Mouse (Mus musculus) hindbrain, embryonic 14.5 days (tissue): ENCODE measurements around the gene Ints5. TPM values are rescaled to one million over a fixed set of nuclear protein-coding genes. Genes with fewer than 3 reads are reported as not detected.

ENCODE experiments used
- ATAC-seq: fragments of 200-750 bp; cut with Nextera tagmentation; 2 replicates; pipeline ENCODE4 v1.8.0; 2017; ENCODE audit warnings: moderate number of reproducible peaks, mild to moderate bottlenecking, moderate TSS enrichment, moderate library complexity; ENCODE audit not compliant: low FRiP score
- DNase-seq: peaks from one replicate; pipeline ENCODE4 v3.0.0-alpha.2; 2015; ENCODE audit warnings: low spot score
- H3K27ac ChIP-seq: fragments of 300-500 bp; sonication (generic); 2 replicates; pipeline ENCODE4 v1.5.1; 2014; ENCODE audit warnings: mild to moderate bottlenecking, moderate library complexity
- H3K27me3 ChIP-seq: fragments of 300-500 bp; sonication (generic); 2 replicates; pipeline ENCODE4 v1.6.1; 2014; ENCODE audit warnings: mild to moderate bottlenecking, low read length, mixed read lengths; ENCODE audit not compliant: control insufficient read depth, insufficient read depth
- H3K36me3 ChIP-seq: fragments of 300-500 bp; sonication (generic); replicated peaks from 2 replicates; pipeline ENCODE4 v1.6.1; 2014; ENCODE audit not compliant: control insufficient read depth, insufficient read depth
- H3K4me1 ChIP-seq: fragments of 300-500 bp; sonication (generic); replicated peaks from 2 replicates; pipeline ENCODE4 v1.6.1; 2014; ENCODE audit warnings: antibody characterized with exemption, low read length, mixed read lengths; ENCODE audit not compliant: control insufficient read depth, insufficient read depth
- H3K4me2 ChIP-seq: fragments of 300-500 bp; sonication (generic); replicated peaks from 2 replicates; pipeline ENCODE4 v1.6.1; 2014; ENCODE audit warnings: mild to moderate bottlenecking, moderate library complexity
- H3K4me3 ChIP-seq: fragments of 300-500 bp; sonication (generic); replicated peaks from 2 replicates; pipeline ENCODE4 v1.5.1; 2014; ENCODE audit warnings: mild to moderate bottlenecking, low read length
- H3K9ac ChIP-seq: fragments of 300-500 bp; sonication (generic); 2 replicates; pipeline ENCODE4 v1.6.1; 2014
- H3K9me3 ChIP-seq: fragments of 300-500 bp; sonication (generic); 2 replicates; pipeline ENCODE4 v1.6.1; 2016; ENCODE audit warnings: low read length; ENCODE audit not compliant: control insufficient read depth
- WGBS: fragments of 180-500 bp; shearing (Covaris S2); extraction: QIAGEN DNeasy Blood & Tissue Kit; methylation state at CpG from one replicate; pipeline ENCODE4 v1.1.7; 2014; 5-methylcytosine and 5-hydroxymethylcytosine counted together
- polyA plus RNA-seq: library from polyadenylated mRNA; unstranded; fragments of >200 nt; fragmentation: Nextera tagmentation; extraction: Ambion mirVana; gene quantifications from 2 replicates; pipeline ENCODE4 v1.2.1, GENCODE M21; 2014

The Ints5 gene
- polyA plus RNA-seq, 1 experiment from 2014 or later: 26.4 TPM

DNA sequence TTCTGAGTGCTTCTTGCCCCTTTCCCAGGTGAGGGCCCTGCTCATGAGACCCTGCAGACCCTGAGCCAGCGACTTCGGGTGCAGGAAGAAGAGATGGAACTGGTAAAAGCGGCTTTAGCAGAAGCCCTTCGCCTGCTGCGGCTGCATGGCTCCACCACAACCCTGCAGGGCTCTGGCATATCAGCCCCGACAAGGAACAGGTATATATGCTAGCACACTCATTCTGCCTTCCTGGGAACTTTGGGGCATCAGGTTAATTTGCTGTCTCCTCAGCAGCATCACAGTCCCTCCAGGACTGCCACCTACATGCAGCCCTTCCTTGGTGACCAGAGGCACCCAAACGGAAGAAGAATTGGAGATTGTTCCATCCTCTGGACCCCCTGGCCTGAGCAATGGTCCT lies 38.0 kb downstream of the Ints5 start:
- WGBS: 79% methylated on average over 7 of the region's 7 CpGs
- H3K27me3 ChIP-seq: no peaks in the 10 kb centered on the region
- DNase-seq (no peak), ATAC-seq (no peak)
- H3K9me3 ChIP-seq: no peaks in the 10 kb centered on the region
- peaks cover 19% of the 10 kb centered on the region for H3K36me3 ChIP-seq
- no peak overlapping the region for H3K4me2 ChIP-seq
- 0 out of 2 replicates have a peak, but pooled peaks cover 11% of the 10 kb centered on the region for H3K4me1 ChIP-seq
- 0 out of 2 replicates have a peak overlapping the region, but pooled peaks have one; percentile 69 for H3K9ac ChIP-seq
- no peak overlapping the region for H3K4me3 ChIP-seq
- no peak overlapping the region for H3K27ac ChIP-seq

DNA sequence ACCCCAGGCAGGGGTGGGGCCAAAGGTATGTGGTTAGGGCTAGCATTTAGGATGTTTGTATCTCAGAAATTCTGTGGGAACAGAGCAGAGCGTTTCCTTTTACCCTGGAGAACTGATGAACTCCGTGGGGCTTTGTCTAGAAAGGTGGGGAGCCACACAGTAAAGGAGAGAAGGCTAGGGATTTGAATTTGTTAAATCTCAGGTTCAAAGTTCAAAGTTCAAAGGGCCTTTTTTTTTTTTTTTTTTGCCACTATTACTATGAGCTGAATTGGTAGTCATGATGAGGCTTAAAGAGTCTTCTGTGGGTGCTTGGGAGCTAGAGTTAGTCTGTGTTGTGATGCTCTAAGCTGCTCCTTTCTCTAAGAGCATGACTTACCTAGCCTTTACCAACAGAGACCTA lies 43.9 kb downstream of the Ints5 start:
- H3K9me3 ChIP-seq: no peaks in the 10 kb centered on the region
- H3K27me3 ChIP-seq: no peaks in the 10 kb centered on the region
- no peak overlapping the region for H3K4me3 ChIP-seq
- no peak overlapping the region for H3K4me2 ChIP-seq
- H3K9ac ChIP-seq: no peak overlapping the region
- ATAC-seq: no peak
- DNase-seq: no peak
- no peak overlapping the region for H3K27ac ChIP-seq
- H3K4me1 ChIP-seq: peaks cover 6% of the 10 kb centered on the region
- 92% methylated on average over 2 of the region's 2 CpGs for WGBS
- 0 out of 2 replicates have a peak, but pooled peaks cover 18% of the 10 kb centered on the region for H3K36me3 ChIP-seq

DNA sequence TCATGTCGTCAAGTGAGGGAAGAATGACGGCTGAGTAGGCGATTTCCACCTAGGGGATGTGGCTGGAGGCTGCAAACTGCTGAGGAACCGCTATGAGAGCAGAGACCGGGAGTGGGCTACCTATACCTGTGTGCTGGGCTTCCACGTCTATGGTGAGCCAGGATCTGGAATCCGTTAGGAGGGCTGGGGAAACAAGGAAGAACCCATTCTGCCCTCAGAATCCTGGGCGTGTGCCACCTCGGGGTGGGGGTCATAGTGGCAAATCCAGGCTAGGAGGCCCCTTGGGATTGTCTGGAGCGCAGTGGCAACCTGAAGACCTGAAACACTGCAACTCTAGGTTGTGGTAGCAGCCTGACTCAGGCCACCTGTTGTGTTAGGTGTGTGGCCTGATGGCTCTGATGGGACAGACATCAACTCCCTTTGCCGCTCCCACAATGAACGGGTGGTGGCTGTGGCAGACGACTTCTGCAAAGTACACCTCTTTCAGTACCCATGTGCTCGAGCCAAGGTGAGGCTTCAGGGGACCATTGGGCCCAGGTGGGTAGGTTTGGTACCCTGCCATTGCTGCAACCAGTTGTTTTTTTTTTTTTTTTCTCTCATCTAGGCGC lies 47.8 kb downstream of the Ints5 start:
- H3K9ac ChIP-seq: peak overlapping the region; percentile 49
- DNase-seq: no peak
- no peaks in the 10 kb centered on the region for H3K27me3 ChIP-seq
- peaks cover 41% of the 10 kb centered on the region for H3K36me3 ChIP-seq
- H3K27ac ChIP-seq: no peak overlapping the region
- no peak for ATAC-seq
- H3K4me1 ChIP-seq: peaks cover 30% of the 10 kb centered on the region
- peak overlapping the region; percentile 93; the same call in 1 of the 2 replicates for H3K4me3 ChIP-seq
- peak overlapping the region; percentile 74 for H3K4me2 ChIP-seq
- 80% methylated on average over 15 of the region's 15 CpGs for WGBS
- no peaks in the 10 kb centered on the region for H3K9me3 ChIP-seq

DNA sequence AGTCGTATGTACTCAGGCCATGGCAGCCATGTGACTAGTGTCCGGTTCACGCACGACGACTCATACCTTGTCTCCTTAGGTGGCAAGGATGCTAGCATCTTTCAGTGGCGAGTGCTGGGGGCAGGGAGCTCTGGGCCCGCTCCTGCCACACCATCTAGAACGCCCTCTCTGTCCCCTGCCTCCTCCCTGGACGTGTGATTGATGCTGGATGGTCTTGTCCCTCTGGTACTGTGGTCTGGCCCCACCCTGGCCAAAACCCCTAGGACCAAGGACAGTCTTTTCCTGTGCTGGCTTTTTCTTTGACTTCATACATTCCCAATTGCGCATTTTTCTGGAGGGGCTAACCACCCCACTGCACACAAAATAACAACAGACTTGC lies 48.3 kb downstream of the Ints5 start:
- Histone ChIP-seq H3K36me3 (peaks cover 46% of the 10 kb centered on the region), H3K4me3 (peak overlapping the region; percentile 93), H3K9ac (peak overlapping the region; percentile 49), H3K4me1 (peaks cover 30% of the 10 kb centered on the region), H3K27ac (peak overlapping the region; percentile 70), H3K9me3 (no peaks in the 10 kb centered on the region), H3K27me3 (no peaks in the 10 kb centered on the region), H3K4me2 (peak overlapping the region; percentile 74)
- 28% methylated on average over 10 of the region's 10 CpGs for WGBS
- DNase-seq (no peak), ATAC-seq (peak; percentile 31)

DNA sequence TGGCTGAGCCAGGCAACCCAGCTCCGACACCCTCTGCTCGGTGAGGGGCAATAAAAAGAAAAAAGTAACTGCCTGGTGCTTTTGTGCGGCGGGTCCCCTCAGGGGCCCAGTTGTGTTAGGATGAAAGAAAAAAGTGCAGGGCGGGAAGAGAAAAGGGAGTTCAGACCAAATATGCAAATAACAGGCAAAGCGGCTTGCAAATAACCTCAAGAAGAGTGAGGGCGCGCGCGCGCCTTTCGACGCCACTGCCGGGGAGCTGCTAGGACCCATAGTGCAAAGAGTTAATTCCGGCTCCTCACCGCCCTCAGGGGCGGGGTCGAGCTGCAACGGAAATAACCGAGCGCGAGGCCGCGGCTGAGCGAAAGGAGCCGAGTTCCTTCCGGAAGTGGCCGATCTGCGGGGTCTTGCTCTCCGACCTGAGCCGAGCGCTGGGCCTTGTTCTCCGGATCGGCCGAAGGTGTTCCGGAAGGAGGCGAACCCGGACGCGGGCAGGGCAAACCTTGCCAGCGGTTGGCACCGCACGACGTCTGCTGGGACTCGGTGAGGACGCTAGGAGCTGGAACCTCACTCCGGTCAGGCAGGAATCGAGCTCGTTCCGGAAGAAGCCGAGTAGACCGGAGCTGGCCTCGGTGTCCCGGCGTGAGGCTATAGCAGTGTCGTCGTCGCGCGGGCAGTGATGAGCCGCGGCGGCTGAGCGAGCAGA lies 48.9 kb downstream of the Ints5 start, which contains the start of gene Mta2:
TSS of gene Mta2 (plus strand) at position 361 of the 703 bp plus-strand sequence.
- WGBS: under 1% methylated on average over 64 of the region's 64 CpGs
- H3K4me3 ChIP-seq: peak within 1 kb of the TSS; percentile 93
- H3K36me3 ChIP-seq: peaks cover 48% of the 10 kb centered on the region
- H3K9me3 ChIP-seq: no peaks in the 10 kb centered on the region
- peak; percentile 98 for DNase-seq
- peak; percentile 96 for ATAC-seq
- peaks cover 30% of the 10 kb centered on the region for H3K4me1 ChIP-seq
- peak within 1 kb of the TSS; percentile 74 for H3K4me2 ChIP-seq
- H3K27me3 ChIP-seq: no peaks in the 10 kb centered on the region
- peak within 1 kb of the TSS; percentile 96 for H3K9ac ChIP-seq
- H3K27ac ChIP-seq: peak within 1 kb of the TSS; percentile 95

DNA sequence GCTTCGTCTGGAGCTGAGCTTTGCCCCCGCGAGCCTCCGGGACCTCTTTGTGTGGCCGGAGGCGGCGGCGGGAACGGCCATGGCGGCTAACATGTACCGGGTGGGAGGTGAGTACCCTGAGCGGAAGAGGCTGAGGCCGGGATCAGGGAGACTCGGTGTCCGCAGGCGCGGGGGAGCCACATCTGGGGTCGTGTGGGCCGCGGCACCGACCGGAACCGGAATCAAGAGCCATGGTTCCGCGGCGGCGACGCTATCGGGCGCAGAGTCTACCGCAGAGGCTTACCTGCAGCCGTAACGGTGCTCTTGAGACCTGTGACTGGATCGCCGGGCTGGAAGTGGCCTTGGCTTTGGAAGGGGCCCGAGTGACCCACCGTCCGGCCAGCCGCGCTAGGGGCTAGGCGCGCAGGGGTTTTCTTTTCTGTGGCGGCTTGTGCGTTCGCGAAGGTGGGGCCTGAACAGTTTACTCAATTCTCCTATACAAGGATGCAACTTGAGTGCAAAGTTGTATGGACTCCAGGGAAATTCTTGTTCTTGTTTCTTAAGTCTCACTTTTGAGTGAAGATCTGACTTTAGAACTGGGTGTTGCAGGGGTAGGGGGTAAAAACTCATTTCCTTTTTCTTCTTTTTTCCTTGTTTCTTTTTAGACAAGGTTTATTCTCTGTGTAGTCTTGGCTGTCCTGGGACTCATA lies 49.6 kb downstream of the Ints5 start:
- Histone ChIP-seq H3K4me3 (peak overlapping the region; percentile 93), H3K9me3 (no peaks in the 10 kb centered on the region), H3K4me2 (peak overlapping the region; percentile 74), H3K36me3 (peaks cover 48% of the 10 kb centered on the region), H3K4me1 (peaks cover 30% of the 10 kb centered on the region), H3K27ac (peak overlapping the region; percentile 95), H3K9ac (peak overlapping the region; percentile 96), H3K27me3 (no peaks in the 10 kb centered on the region)
- under 1% methylated on average over 46 of the region's 46 CpGs for WGBS
- ATAC-seq: peak; percentile 61
- no peak for DNase-seq

DNA sequence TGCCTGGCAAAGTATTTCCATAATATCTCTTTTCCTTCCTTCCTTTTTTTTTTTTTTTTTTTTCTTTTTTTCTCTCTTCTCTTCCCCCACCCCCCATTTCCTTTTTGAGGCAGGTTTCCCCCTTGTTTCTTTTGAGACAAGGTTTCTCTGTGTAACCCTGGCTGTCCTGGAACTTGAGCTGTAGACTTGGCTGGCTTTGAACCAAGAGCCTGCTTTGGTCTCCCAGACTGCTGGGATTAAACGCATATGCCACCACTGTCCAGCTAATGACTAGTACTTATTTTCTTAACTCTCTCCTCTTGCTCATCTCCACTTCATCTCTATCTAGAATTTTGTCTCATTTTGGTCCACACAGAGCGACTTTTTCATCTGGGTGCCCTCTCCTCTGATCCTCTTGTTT lies 50.2 kb downstream of the Ints5 start:
- H3K27ac ChIP-seq: no peak overlapping the region
- ATAC-seq: no peak
- 68% methylated on average over 2 of the region's 2 CpGs for WGBS

DNA sequence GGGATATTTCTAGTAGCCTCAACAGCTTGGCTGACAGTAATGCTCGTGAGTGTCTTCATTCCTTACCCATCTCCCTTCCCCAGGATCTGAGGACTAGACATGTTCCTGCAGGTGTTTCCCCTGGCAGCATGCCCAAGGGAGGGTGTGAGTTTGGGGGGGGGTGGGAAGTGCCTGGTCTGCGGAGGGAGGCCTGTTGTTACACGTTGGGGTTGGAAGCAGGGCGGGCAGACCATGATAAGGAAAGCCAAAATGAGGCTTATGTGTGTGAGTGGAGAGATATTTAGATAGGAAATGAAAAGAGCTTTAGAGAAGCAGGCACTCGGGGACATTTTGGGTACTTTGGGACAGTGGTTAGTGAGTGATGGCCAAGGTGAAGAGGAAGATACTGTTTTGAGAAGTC lies 51.3 kb downstream of the Ints5 start:
- Histone ChIP-seq H3K27ac (no peak overlapping the region), H3K4me1 (peaks cover 30% of the 10 kb centered on the region), H3K4me2 (peak overlapping the region; percentile 74), H3K4me3 (peak overlapping the region; percentile 2; the same call in 1 of the 2 replicates), H3K27me3 (no peaks in the 10 kb centered on the region), H3K36me3 (peaks cover 57% of the 10 kb centered on the region), H3K9ac (peak overlapping the region; percentile 96; the same call in 1 of the 2 replicates), H3K9me3 (no peaks in the 10 kb centered on the region)
- ATAC-seq (no peak), DNase-seq (no peak)
- 69% methylated on average over 5 of the region's 5 CpGs for WGBS

More for the DNA sequence above, 50.2 kb downstream of the Ints5 start:
- Histone ChIP-seq H3K9ac (peak overlapping the region; percentile 96), H3K4me3 (peak overlapping the region; percentile 93), H3K4me2 (peak overlapping the region; percentile 74), H3K27me3 (no peaks in the 10 kb centered on the region), H3K4me1 (peaks cover 30% of the 10 kb centered on the region), H3K36me3 (peaks cover 51% of the 10 kb centered on the region), H3K9me3 (no peaks in the 10 kb centered on the region)
- DNase-seq: no peak

DNA sequence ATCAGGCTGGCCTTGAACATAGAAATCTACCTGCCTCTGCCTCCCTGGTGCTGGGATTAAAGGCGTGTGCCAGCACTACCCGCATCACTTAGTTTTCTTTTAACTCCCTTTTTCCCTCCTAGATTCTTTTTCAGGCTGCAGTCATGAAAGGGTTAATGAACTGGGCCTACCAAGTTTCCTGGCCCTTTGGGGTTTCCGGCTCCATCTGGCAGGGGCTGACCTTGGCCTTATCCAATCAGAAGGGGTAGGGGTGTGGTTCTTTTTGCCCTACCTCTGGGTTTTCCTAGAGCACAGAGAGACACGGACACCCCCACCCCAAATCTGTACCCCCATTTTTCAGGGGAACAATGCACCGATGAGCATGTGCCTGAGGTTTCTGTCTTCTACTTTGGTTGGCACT lies 51.9 kb downstream of the Ints5 start:
- no peaks in the 10 kb centered on the region for H3K9me3 ChIP-seq
- H3K27me3 ChIP-seq: no peaks in the 10 kb centered on the region
- H3K4me3 ChIP-seq: no peak overlapping the region
- ATAC-seq: no peak
- H3K27ac ChIP-seq: no peak overlapping the region; the same call in 1 of the 2 replicates
- peaks cover 30% of the 10 kb centered on the region for H3K4me1 ChIP-seq
- peaks cover 62% of the 10 kb centered on the region for H3K36me3 ChIP-seq
- peak; percentile 72 for DNase-seq
- H3K9ac ChIP-seq: peak overlapping the region; percentile 96; the same call in 1 of the 2 replicates
- 41% methylated on average over 5 of the region's 5 CpGs for WGBS
- H3K4me2 ChIP-seq: peak overlapping the region; percentile 74
